Mouse (Mus musculus) testis, adult 2 months (tissue): ENCODE data around the gene Gm3336.

Source experiments
- CTCF ChIP-seq: fragments of 200-500 bp; IDR thresholded peaks from 2 replicates; pipeline ENCODE4 v1.5.1; 2012; ENCODE audit warnings: low read depth, mild to moderate bottlenecking, inconsistent platforms, low read length, moderate library complexity; ENCODE audit not compliant: control insufficient read depth, insufficient read depth, insufficient replicate concordance
- POLR2A ChIP-seq: fragments of 200-500 bp; IDR thresholded peaks from 2 replicates; pipeline ENCODE4 v1.6.1; 2012; ENCODE audit warnings: low read depth, mild to moderate bottlenecking, inconsistent platforms, low read length, moderate library complexity; ENCODE audit not compliant: control insufficient read depth

DNA sequence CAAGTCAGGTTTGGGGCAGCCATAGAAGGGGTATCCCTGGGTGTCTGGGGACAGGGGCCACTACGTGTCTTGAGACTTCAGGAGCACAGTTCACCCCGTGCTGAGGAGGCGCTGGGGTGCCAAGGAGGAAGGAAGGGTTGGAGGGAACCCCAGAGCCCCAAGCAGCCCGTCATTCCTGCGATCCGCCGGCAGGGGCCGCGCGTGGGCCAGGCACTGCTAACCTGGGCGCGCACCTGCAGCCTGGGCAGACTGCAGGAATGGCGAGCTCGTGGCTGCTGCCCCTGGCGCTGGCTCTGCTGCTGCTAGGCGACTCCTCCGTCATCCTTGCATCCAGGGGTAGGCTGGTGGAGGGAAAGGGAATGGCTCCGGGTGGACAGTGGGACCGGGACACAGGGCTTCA is at the start of gene Gm3336:
- TF ChIP-seq POLR2A (no peak), CTCF (peak; percentile 83)
